In the genomic region with DNA sequence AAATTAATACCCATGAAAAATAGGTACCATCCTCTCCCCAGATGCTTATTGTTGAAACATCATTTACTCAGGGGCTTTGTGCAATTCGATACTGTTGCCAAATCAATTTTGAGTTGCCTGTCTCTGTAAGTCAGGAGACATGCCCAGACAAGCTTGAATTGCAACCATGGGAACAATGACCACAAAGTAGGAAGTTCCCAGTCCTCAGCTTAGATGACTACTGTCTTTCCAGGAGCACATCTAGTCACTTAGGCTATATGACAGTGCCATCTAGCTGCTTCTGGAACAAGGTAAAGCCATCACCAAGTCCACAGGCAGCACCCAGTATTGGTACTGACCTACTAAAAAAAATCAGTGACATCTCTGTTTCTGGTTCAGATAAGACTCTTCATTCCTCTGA, we compare ENCODE assay signal across 10 mouse cellular contexts. TPM values are rescaled to one million over a fixed set of nuclear protein-coding genes. Genes with fewer than 3 reads are reported as not detected.
A peak's percentile ranks its signal among the peaks of the same experiment; 100 is the strongest.
DNase-seq lines count a peak whose midpoint lies in the region; ATAC-seq and TF ChIP-seq lines count a peak whose summit lies in the region.
"Had no signal": no experiment of that assay in that cellular context is flagged by ENCODE, and none has a peak within 500 bp of the region (broad histone marks: within the 10 kb centered on the region; RNA-seq: fewer than 3 reads in every experiment).

No protein-coding gene starts in this region.

- intact Hi-C loops in left cerebral cortex, adult 2 months (cut with DNase I): no loop called here

- no peaks in the 10 kb centered on the region for H3K9me3 ChIP-seq in liver, embryonic 15.5 days (replicated peaks)
- H3K9me3 ChIP-seq: midbrain, embryonic 10.5 days; neural tube, embryonic 13.5 days had no signal

- H3K27ac ChIP-seq in left cerebral cortex, adult 2 months: no peak overlapping the region
- H3K27ac ChIP-seq in liver, embryonic 15.5 days (replicated peaks): peak overlapping the region; percentile 89
- H3K27ac ChIP-seq: midbrain, embryonic 10.5 days; neural tube, embryonic 13.5 days had no signal

- no peak for ATAC-seq in liver, embryonic 15.5 days (ENCODE audit: insufficient read depth)

- peak; percentile 6 for TF ChIP-seq CTCF in left cerebral cortex, adult 2 months (IDR thresholded peaks at IDR 0.05)

- H3K4me3 ChIP-seq in left cerebral cortex, adult 2 months: no peak overlapping the region
- no peak overlapping the region for H3K4me3 ChIP-seq in liver, embryonic 15.5 days (replicated peaks)
- H3K4me3 ChIP-seq: midbrain, embryonic 10.5 days; neural tube, embryonic 13.5 days had no signal

- DNase-seq in left cerebral cortex, adult 2 months (ENCODE audit: extremely low spot score in 1 of 2, low spot score in 2 of 2): no peak
- no peak for DNase-seq in left cerebral cortex, adult 11 months (ENCODE audit: low spot score)
- peak; percentile 27 for DNase-seq in ES-CJ7 (ENCODE audit: low read depth, low spot score)
- DNase-seq in brain, adult 2 months (ENCODE audit: low read depth, low spot score): peak; percentile 13
- DNase-seq in ovary, adult 18-20 months (ENCODE audit: low spot score): no peak
- no peak for DNase-seq in cerebellum, adult 9-10 months
- DNase-seq: kidney, adult 2 months had no signal

- WGBS in liver, embryonic 15.5 days (ENCODE audit: insufficient replicate concordance): 19% methylated on average over 1 of the region's 1 CpGs

- H3K4me1 ChIP-seq in liver, embryonic 15.5 days (replicated peaks): peaks cover 57% of the 10 kb centered on the region
- H3K4me1 ChIP-seq: midbrain, embryonic 10.5 days; neural tube, embryonic 13.5 days had no signal

- no peak overlapping the region for H3K9ac ChIP-seq in liver, embryonic 15.5 days
- H3K9ac ChIP-seq: neural tube, embryonic 13.5 days had no signal

- no peaks in the 10 kb centered on the region for H3K36me3 ChIP-seq in liver, embryonic 15.5 days (replicated peaks)
- H3K36me3 ChIP-seq: midbrain, embryonic 10.5 days; neural tube, embryonic 13.5 days had no signal

- H3K27me3 ChIP-seq in liver, embryonic 15.5 days: no peaks in the 10 kb centered on the region
- H3K27me3 ChIP-seq: neural tube, embryonic 13.5 days had no signal

- H3K4me2 ChIP-seq in liver, embryonic 15.5 days: no peak overlapping the region
- H3K4me2 ChIP-seq: neural tube, embryonic 13.5 days had no signal

RNA-seq across cellular contexts. Expression of gene Xiap, which starts 41.4 kb away (rescaled TPM):
- 10 to 100 TPM; 54.9 to 58.8 TPM for total RNA-seq in left cerebral cortex, adult 2 months (2021)
- 5.1 and 5.6 TPM in 2 replicates for polyA plus RNA-seq in liver, embryonic 15.5 days (2015; fragmentation: Nextera tagmentation; extraction: Ambion mirVana)

Comparison
In these comparisons a context has a peak if more than half of its experiments do, and no peak if none do; other contexts are left out.
1. DNase-seq: peak in ES-CJ7 (single experiment) and brain, adult 2 months (single experiment); none in left cerebral cortex, adult 2 months (0 of 2), left cerebral cortex, adult 11 months (single experiment), ovary, adult 18-20 months (single experiment) and cerebellum, adult 9-10 months (single experiment).